Mouse (Mus musculus) liver, adult 2 months (tissue): ENCODE measurements around the gene Tcf15.

Source experiments
- CTCF ChIP-seq: fragments of 200-500 bp; IDR thresholded peaks from 2 replicates; pipeline ENCODE4 v1.5.1; 2011; ENCODE audit warnings: low read depth, low read length, control low read depth
- POLR2A ChIP-seq: fragments of 200-500 bp; IDR thresholded peaks from 2 replicates; pipeline ENCODE4 v1.6.1; 2011; ENCODE audit warnings: low read length, control low read depth; ENCODE audit not compliant: insufficient read depth; ENCODE audit errors: extremely low read depth

- TF ChIP-seq CTCF = no peak
- no peak for TF ChIP-seq POLR2A
These were observed 3.7 kb downstream of the Tcf15 start for GRCm38 (mm10) chr2:152147079-152147478.
